Mouse (Mus musculus): ENCODE data around the gene Eif3b.

The Eif3b gene

GRCm38 (mm10) chr5:140418489-140419441 lies at the start of gene Eif3b:
Gene Eif3b (plus strand): TSS chr5:140419328.
- DNase-seq: peak; percentile 90

- DNase-seq: no peak
Measured at GRCm38 (mm10) chr5:140369466-140369865, 49.7 kb upstream of the Eif3b start.

GRCm38 (mm10) chr5:140370446-140371254 lies 48.5 kb upstream of the Eif3b start:
- DNase-seq: no peak

DNA sequence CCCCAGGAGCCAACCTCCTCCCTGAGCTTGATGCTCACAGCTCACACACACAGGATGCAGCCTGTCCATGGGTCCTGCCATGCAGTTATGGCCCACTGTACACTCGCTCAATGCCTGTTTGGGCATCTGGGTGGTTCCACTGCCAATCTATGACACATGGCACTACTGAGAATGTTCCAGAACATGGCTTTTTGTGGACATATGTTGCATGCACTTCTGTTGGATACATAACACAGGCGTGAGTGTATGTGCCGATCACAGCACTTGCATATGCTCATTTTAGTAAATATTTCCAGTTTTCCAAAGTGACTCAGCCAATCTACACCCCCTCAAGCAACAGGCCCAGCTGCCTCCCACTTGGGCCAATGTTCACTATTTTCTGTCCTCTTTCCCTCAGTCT lies 47.5 kb upstream of the Eif3b start:
- peak; percentile 78 for DNase-seq

GRCm38 (mm10) chr5:140373711-140374110 lies 45.4 kb upstream of the Eif3b start:
- DNase-seq: no peak

GRCm38 (mm10) chr5:140374226-140374625 lies 44.9 kb upstream of the Eif3b start:
- DNase-seq: no peak

DNA sequence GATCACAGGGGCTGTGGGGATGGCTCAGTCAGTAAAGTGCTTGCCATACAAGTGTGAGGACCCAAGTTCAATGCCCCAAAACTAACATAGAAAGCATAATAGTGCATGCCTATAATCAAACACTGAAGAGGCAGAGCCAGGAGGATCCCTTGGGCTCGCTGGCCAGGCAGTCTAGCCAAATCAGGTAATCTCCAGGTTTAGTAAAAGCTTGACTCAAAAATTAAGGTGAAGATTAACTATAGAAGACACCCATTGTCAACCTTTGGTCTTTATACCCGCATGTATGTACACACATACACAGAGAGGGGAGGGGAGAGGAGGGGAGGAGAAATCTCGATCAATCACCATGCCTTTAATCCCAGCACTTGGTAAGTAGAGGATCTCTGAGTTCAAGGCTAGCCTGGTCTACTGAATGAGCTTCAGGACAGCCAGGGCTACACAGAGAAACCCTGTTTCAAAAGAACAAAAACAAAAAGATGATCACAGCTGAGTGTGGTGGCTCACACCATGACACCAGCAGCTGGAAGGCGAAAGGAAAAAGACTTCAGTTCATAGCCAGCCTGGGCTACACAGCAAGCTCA lies 43.8 kb upstream of the Eif3b start:
- no peak for DNase-seq

- no peak for DNase-seq
Measured at GRCm38 (mm10) chr5:140378121-140378853, 40.8 kb upstream of the Eif3b start.

GRCm38 (mm10) chr5:140379299-140379698 lies 39.8 kb upstream of the Eif3b start:
- DNase-seq: no peak

DNA sequence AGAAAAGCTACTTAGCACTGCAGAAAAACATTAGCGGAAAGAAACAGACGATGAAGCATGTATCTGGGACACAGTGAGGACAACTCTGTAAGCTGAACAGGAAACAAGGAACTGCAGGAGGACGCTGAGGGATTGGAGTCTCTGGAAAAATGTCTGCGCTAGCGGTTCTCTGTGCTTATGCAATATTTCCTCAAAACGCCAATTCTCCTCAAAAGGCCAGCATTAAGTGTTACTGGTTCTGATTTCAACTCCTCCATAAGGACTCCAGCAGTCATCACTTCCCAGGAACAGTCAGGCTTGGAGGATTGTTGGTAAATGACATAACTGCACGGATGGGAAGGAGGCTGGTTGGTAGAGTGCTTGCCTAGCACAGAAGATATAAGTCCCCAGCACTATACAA lies 38.0 kb upstream of the Eif3b start:
- no peak for DNase-seq

DNA sequence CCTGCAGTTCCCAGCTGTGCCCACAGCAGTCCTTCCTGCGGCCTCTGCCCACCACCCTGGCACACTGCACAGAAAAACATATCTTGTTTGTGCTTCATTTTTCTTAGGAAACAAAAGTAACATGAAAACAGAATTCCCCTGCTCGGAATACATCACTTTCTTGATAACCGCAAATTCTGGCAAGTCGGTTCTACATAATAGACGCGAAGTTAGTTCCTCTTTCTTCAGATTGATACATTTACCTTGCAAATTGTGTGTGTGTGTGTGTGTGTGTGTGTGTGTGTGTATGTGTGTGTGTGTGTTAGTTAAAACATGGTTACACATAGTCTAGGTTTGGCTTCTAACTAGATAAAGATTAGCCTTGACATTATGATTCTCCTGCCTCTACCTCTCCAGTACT lies 36.4 kb upstream of the Eif3b start:
- DNase-seq: no peak

- no peak for DNase-seq
Measured at GRCm38 (mm10) chr5:140383559-140383958, 35.6 kb upstream of the Eif3b start.

DNA sequence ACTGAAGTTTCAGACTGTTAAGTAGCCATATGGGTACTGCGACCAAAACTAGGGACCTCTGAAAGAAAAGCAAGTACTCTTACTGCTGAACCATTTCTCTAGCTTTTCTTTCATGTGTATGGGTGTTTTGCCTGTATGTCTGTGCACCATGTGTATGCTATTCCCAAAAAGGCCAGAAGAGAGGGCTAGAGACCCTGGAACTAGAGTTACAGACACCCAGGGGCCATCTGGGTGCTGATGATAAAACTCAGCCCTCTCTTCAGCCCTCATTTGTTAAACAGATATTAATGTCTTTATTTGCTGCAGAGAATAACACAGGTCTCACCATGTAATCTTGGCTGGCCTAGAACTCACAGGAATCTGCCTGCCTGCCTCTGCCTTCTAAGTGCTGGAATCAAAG lies 34.7 kb upstream of the Eif3b start:
- no peak for DNase-seq

DNA sequence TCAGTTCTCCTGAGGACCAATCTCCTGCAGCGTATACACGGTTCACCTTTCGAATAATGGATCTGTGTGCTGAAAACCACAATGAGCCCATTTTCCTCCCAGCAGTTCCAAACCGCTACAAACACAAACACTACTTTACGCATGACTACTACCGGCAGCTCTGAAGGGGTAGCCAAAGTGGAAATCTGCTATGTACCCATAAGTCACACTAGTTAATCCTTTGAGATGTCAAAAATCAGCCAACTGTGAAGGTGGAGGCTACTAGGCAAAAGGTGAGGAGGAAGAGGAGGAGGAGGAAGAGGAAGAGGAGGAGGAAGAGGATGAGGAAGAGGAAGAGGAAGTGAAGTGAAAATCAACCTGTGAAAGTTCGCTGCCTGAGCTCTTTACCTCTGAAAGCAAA lies 31.9 kb upstream of the Eif3b start:
- DNase-seq: no peak

DNA sequence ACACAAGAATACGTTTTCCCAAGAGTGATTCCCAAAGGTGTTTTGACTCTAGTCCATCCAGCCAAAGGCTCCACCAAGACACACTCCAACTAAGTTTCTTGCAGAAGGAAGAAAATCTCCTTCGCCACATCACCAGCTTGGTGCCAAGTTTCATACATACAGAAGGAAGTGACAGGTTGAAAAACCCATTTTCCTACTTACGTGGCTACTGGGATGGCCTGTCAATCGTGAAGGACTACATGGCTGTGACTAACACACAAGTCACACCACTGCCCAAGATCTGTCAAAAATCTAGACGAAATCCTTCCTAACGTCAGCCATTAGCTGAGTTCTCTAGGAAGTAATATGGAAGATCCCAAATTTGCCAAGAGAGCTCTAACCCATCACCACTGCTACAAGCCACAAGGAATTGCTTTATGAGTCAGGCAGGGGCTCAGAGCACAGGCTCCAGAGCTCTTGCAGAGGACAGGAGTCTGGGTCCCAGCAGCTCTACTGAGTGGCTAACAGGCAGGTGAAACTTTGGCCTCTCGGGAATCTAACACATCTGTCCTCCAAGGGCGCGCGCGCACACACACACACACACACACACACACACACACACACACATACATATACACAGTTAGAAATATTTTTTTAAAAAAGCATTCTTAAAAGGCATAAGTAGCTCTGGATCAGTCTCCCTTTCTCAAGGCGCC lies 31.2 kb upstream of the Eif3b start:
- no peak for DNase-seq

DNA sequence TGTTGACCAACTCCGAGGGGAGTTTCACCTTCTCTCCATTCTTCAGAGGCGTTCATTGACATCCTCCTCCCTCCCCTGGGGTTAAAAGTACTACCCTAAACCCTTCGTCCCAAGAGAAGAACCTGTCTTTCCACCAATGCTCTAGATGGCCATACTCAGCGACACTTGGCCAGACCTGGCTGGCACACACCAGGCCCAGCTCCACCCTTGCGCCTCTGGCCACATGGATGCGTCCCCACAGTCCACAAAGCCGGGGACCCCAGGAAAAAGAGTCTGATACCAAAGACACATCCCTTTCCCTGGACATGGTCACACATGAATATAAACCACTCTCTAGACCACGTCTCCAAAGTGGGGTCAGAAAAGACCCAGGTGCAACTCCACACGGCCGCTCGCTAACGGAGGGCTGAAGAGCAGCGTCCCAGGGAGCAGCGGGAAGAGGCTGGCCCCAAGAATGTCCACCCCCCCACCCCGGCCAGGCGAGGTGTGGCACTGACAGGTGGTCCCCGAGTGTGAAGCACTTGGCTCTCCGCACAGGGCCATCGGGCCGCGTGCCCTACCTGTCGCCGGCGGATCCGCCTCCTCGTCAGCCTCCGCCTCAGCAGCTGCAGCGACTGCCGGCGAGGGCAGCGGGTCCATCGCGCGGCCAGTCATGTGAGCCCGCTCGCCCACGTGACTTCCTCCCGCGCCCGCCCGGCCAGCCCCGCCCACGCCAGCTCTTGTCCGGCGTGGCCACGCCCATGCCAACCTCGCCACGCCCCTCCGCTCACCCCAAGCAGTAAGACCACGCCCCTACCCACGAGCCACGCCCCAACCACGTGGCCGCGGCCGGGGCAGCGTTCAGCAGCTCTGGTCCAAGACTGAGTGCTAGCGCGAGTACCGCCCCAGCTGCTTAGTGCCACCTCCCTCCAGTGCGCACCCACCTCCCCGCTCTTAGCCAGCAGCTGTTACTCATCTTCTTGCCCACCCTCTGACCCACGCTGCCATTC lies 30.2 kb upstream of the Eif3b start, which contains the start of gene Snx8:
TSS of gene Snx8 (minus strand) at position 675 of the 989 bp plus-strand sequence.
- peak; percentile 95 for DNase-seq

DNA sequence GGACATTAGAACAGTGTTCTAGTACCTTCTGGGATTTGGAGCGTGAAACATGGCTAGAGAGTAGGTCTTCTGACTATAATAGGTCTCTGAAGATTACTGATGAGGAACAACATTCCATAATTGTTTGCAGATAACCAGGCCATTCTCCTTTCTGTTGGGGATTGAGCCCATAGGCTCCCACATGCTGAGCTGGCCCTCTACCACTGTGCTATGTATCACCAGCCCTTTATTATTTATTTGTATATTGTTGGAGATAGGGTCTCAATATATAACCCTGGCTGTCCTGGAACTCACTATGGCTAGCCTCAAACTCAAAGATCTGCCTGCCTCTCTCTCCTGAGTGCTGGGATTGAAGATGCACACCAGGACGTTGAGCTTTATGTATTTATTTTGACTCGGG lies 29.5 kb upstream of the Eif3b start:
- DNase-seq: no peak

DNA sequence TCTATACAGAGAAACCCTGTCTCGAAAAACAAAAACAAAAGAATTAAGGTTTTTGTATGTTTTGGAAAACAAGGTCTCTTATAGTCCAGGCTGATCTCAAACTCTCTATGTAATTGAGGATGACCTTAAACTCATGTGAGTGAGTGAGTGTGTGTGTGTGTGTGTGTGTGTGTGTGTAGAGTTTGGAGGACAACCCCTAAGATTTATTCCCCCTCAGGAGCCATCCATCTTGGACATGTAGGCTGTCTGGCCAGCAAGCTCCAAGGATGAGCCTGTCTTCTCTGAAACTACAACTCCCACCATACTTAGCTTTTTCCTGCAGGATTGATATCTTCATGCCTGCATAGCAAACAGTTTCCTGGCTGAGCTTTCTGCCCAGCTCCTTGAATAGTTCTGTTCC lies 27.7 kb upstream of the Eif3b start:
- no peak for DNase-seq

DNA sequence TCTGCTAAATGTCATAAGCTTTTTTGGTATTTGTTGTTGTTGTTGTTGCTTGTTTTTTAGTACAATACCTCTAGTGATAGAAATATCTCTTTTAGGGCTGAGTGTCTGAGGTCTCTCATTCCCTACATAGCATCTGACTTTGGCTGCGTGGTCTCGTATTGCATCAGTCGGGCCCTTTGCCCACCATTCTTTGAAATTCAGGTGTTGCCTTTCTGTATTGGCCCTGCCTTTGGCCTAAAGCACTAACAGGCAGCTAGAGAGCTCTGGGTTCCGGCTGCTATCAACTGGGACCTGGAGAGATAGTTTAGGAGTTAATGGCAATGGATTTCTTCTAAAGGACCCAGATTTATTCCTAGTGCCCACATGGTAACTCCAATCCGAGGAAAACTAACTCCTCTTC lies 27.1 kb upstream of the Eif3b start:
- DNase-seq: no peak

GRCm38 (mm10) chr5:140392701-140393100 lies 26.4 kb upstream of the Eif3b start:
- DNase-seq: peak; percentile 23
